Mouse (Mus musculus) heart, postnatal 0 days (tissue): ENCODE data around the gene Gm28305. TPM values are rescaled to one million over a fixed set of nuclear protein-coding genes. Genes with fewer than 3 reads are reported as not detected.

Source experiments
- ATAC-seq: fragments of 200-750 bp; cut with Nextera tagmentation; 2 replicates; pipeline ENCODE4 v1.8.0; 2017; ENCODE audit warnings: low read depth, moderate number of reproducible peaks, moderate library complexity; ENCODE audit not compliant: insufficient read depth
- DNase-seq: peaks from one replicate; pipeline ENCODE4 v3.0.0-alpha.2; 2016; ENCODE audit warnings: low spot score
- H3K27ac ChIP-seq: fragments of 300-500 bp; sonication (generic); 2 replicates; pipeline ENCODE4 v1.5.1; 2014; ENCODE audit warnings: low read depth, mild to moderate bottlenecking
- H3K27me3 ChIP-seq: fragments of 300-500 bp; sonication (generic); 2 replicates; pipeline ENCODE4 v1.6.1; 2014; ENCODE audit warnings: low read length, mixed read lengths; ENCODE audit not compliant: control insufficient read depth, insufficient read depth
- H3K36me3 ChIP-seq: fragments of 300-500 bp; sonication (generic); replicated peaks from 2 replicates; pipeline ENCODE4 v1.6.1; 2014; ENCODE audit warnings: low read length, mixed read lengths; ENCODE audit not compliant: control insufficient read depth, insufficient read depth
- H3K4me1 ChIP-seq: fragments of 300-500 bp; sonication (generic); 2 replicates; pipeline ENCODE4 v1.6.1; 2014; ENCODE audit warnings: antibody characterized with exemption; ENCODE audit not compliant: control insufficient read depth, insufficient read depth
- H3K4me2 ChIP-seq: fragments of 300-500 bp; sonication (generic); 2 replicates; pipeline ENCODE4 v1.6.1; 2014; ENCODE audit warnings: low read depth, mild to moderate bottlenecking, low read length, moderate library complexity
- H3K4me3 ChIP-seq: fragments of 300-500 bp; sonication (generic); 2 replicates; pipeline ENCODE4 v1.5.1; 2014; ENCODE audit warnings: low read depth, low read length
- H3K9ac ChIP-seq: fragments of 300-500 bp; sonication (generic); replicated peaks from 2 replicates; pipeline ENCODE4 v1.6.1; 2014; ENCODE audit warnings: low read depth, low read length, mixed read lengths
- H3K9me3 ChIP-seq: fragments of 300-500 bp; sonication (generic); replicated peaks from 2 replicates; pipeline ENCODE4 v1.6.1; 2016; ENCODE audit warnings: low read length; ENCODE audit not compliant: control insufficient read depth
- CTCF ChIP-seq: IDR thresholded peaks from 2 replicates; pipeline ENCODE4 v1.5.1; 2016; ENCODE audit warnings: antibody characterized with exemption, control low read depth, low read depth
- EP300 ChIP-seq: IDR thresholded peaks from 2 replicates; pipeline ENCODE4 v1.6.1; 2016; ENCODE audit warnings: antibody characterized with exemption, low read depth
- WGBS: fragments of 180-500 bp; shearing (Covaris S2); extraction: QIAGEN DNeasy Blood & Tissue Kit; methylation state at CpG from one replicate; pipeline ENCODE4 v1.1.7; 2014; 5-methylcytosine and 5-hydroxymethylcytosine counted together
- polyA plus RNA-seq: library from polyadenylated mRNA; unstranded; fragments of >200 nt; fragmentation: Nextera tagmentation; extraction: Ambion mirVana; gene quantifications from 2 replicates; pipeline ENCODE4 v1.2.1, GENCODE M21; 2015
- total RNA-seq: library from RNA; depleted of rRNA; stranded (reverse); fragments of >200 nt; gene quantifications from 2 replicates; pipeline ENCODE4 v1.2.3, GENCODE M21; 2014; ENCODE audit warnings: low replicate concordance; rRNA removed

Gene Gm28305
- total and polyA plus RNA-seq, 2 experiments from 2014 or later: not detected

- 46% methylated on average over 2 of the region's 2 CpGs for WGBS
- Histone ChIP-seq H3K36me3 (0 out of 2 replicates have a peak, but pooled peaks cover 4% of the 10 kb centered on the region), H3K4me3 (no peak overlapping the region), H3K27me3 (no peaks in the 10 kb centered on the region), H3K9me3 (peaks cover 5% of the 10 kb centered on the region; the same call in 1 of the 2 replicates), H3K27ac (peak overlapping the region; percentile 22; the same call in 1 of the 2 replicates), H3K4me2 (no peak overlapping the region), H3K9ac (no peak overlapping the region), H3K4me1 (no peaks in the 10 kb centered on the region)
- DNase-seq: peak; percentile 57
- TF ChIP-seq CTCF (no peak), EP300 (no peak)
- peak; percentile 44 for ATAC-seq
Measured at GRCm38 (mm10) chr9:104108571-104109143, 68.2 kb downstream of the Gm28305 start.

- DNase-seq: no peak
- Histone ChIP-seq H3K36me3 (0 out of 2 replicates have a peak, but pooled peaks cover 5% of the 10 kb centered on the region), H3K4me1 (no peaks in the 10 kb centered on the region), H3K4me2 (no peak overlapping the region), H3K27ac (no peak overlapping the region), H3K9ac (no peak overlapping the region), H3K9me3 (peaks cover 5% of the 10 kb centered on the region; the same call in 1 of the 2 replicates), H3K27me3 (no peaks in the 10 kb centered on the region), H3K4me3 (no peak overlapping the region)
- 83% methylated on average over 5 of the region's 5 CpGs for WGBS
- no peak for ATAC-seq
- TF ChIP-seq CTCF (no peak), EP300 (no peak)
Measured at GRCm38 (mm10) chr9:104109151-104109550, 68.7 kb downstream of the Gm28305 start.

DNA sequence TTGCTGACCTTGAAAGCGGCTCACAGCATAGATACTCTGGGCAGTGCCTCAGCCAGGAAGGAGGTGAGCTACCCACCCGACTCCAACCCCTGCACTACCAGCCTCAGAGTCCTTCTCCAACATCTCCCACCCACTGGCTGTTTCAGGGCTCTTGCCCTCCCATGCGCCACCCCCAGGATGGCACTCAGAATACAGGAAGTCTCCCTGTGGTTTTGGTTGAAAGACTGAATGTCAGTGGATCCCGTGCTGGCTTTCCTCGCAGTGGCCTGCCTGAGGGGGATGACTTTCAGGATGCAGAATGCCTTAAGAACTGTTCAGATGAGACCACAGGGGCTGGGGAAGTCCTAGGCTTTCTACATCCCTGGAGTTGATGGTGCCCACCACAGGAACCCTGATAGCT lies 82.6 kb downstream of the Gm28305 start:
- H3K4me2 ChIP-seq: no peak overlapping the region
- H3K27ac ChIP-seq: no peak overlapping the region
- H3K9ac ChIP-seq: no peak overlapping the region
- no peaks in the 10 kb centered on the region for H3K9me3 ChIP-seq
- no peak for DNase-seq
- H3K4me1 ChIP-seq: no peaks in the 10 kb centered on the region
- no peaks in the 10 kb centered on the region for H3K27me3 ChIP-seq
- H3K4me3 ChIP-seq: no peak overlapping the region
- no peak for ATAC-seq
- peaks cover 14% of the 10 kb centered on the region; the same call in 1 of the 2 replicates for H3K36me3 ChIP-seq
- WGBS: 70% methylated on average over 5 of the region's 5 CpGs
- TF ChIP-seq EP300 (no peak), CTCF (no peak)

DNA sequence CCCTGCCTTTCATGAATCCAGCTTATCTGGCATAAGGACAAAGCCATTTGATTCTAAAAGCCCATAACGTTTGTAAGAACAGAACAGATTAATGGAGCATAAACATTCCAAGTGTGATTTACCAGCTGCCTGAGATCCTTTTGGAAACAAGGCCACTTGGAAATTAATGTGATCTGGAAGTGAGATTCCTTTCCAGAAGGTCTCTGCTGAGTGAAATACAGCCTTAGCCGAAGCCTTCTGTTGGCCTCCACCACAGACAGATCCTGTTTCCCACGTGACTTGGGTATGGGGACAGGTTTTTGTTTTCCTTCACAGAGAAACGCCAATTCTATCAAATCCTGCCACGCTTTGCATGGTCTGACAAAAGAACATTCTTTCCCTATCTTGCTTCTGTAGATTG lies 83.2 kb downstream of the Gm28305 start:
- Histone ChIP-seq H3K36me3 (peaks cover 14% of the 10 kb centered on the region; the same call in 1 of the 2 replicates), H3K4me1 (no peaks in the 10 kb centered on the region), H3K4me2 (no peak overlapping the region), H3K9ac (no peak overlapping the region), H3K27me3 (no peaks in the 10 kb centered on the region), H3K9me3 (no peaks in the 10 kb centered on the region), H3K4me3 (no peak overlapping the region), H3K27ac (no peak overlapping the region)
- 52% methylated on average over 5 of the region's 5 CpGs for WGBS
- DNase-seq (no peak), ATAC-seq (no peak)
- TF ChIP-seq EP300 (no peak), CTCF (no peak)

Other genes with a start within 250 kb of the Gm28305 start
- gene Nphp3, start 38.1 kb upstream of the Gm28305 start, total RNA-seq: 7.7 and 9.8 TPM in 2 replicates
- 1.7 and 2.0 TPM in 2 replicates for gene Nphp3, start 38.1 kb upstream of the Gm28305 start, polyA plus RNA-seq
- gene Uba5, start 22.5 kb downstream of the Gm28305 start, total RNA-seq: 25.3 and 32.0 TPM in 2 replicates
- gene Uba5, start 22.5 kb downstream of the Gm28305 start, polyA plus RNA-seq: 27.7 and 28.3 TPM in 2 replicates
- gene Acad11, start 22.7 kb downstream of the Gm28305 start, total RNA-seq: 36.7 and 58.5 TPM in 2 replicates
- 17.4 and 18.6 TPM in 2 replicates for gene Acad11, start 22.7 kb downstream of the Gm28305 start, polyA plus RNA-seq
- gene Ackr4, start 86.3 kb downstream of the Gm28305 start, total RNA-seq: 18.1 and 18.8 TPM in 2 replicates
- gene Ackr4, start 86.3 kb downstream of the Gm28305 start, polyA plus RNA-seq: 6.4 and 6.7 TPM in 2 replicates
- gene Dnajc13, start 222.3 kb downstream of the Gm28305 start, total RNA-seq: 27.3 and 40.2 TPM in 2 replicates
- gene Dnajc13, start 222.3 kb downstream of the Gm28305 start, polyA plus RNA-seq: 7.5 and 8.5 TPM in 2 replicates